Mouse (Mus musculus): ENCODE results near the gene Eif4b. TPM values are rescaled to one million over a fixed set of nuclear protein-coding genes. Genes with fewer than 3 reads are reported as not detected.
"Not testable (repeated sequence)": the region's sequence is repeated elsewhere in the genome, so short reads cannot be mapped to it uniquely, and the experiment has no call there.

The Eif4b gene
- polyA plus RNA-seq, 3 experiments from 2014 or later: 90.5 to 131 (median 129) TPM

DNA sequence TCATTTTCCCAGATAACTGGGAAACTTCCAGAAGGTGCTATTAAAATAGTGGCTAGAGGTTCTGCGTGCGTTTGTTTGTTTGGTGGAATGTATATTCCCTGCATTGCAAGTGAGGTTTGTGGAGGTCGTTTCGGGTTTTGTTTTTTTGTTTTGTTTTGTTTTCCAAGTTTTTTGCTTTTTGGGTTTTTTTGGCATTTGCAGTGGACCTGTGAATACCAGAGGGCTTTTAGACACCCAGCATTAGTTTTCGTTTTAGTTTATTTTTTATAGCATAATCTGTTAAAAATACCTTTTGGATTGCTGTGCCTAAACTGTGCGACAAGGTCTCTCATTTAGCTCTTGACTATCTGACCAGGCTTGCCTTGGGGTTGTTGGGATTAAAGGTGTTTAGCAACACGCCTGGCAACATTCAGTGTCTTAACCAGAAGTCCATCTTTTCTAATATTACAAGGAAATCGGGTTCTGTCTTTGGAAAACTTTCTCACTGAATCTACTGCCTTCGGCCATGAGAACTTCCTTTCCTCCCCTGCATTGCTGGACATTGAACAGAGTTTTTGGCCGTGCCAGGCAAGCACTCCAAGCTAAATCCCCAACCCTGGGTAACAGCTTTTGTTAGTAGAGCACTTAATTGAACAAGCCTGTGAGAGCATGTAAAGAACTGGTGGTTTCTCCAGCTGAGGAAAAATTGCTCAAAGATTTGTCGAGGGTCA is 1.5 kb downstream of the Eif4b start:
- no peak for ATAC-seq

- no peak for ATAC-seq
Measured at GRCm38 (mm10) chr15:102077111-102077677, 3.6 kb downstream of the Eif4b start.

- ATAC-seq: no peak
Measured at GRCm38 (mm10) chr15:102079221-102079620, 5.6 kb downstream of the Eif4b start.

- not testable (repeated sequence) for ATAC-seq
Measured at GRCm38 (mm10) chr15:102079924-102080323, 6.4 kb downstream of the Eif4b start.

DNA sequence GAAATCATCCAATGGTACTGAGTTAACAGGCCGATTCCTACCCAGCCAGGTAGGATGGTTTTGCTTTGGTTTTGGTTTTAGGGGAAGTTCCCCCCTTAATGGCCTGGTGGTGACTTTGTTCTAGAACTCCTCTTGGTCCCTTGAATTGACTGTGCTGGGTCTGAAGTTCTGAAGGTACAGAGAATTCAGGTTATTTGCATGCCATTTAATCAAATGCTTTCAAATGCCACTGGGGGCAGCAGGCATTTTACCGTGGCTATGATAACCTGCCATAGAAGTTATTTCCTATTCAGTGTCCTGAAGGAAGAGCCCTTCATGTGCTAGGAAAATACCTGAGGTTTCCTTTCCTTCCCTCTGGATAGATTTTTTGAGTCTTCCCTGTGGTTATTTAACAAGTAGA is 6.9 kb downstream of the Eif4b start:
- no peak for ATAC-seq

GRCm38 (mm10) chr15:102082148-102082547 is 8.6 kb downstream of the Eif4b start:
- no peak for ATAC-seq

DNA sequence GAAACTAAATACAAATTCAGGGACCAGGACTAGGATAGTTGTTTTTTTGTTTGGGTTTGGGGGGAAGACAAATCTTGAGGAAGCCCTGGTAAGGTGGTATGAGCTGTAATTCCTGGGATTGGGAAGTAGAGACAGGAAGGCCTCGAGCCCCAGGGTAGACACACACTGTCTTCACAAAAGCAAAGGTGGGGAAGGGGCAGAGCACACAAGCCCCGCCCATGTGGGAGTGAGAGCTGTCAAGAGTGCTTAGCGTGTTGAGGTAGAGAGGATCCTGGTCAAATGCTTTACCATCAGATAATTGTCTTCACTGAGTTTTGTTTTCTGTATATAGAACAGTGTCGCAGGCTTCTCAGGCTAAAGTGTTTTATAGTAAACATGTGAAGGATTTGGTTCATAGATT is 9.5 kb downstream of the Eif4b start:
- no peak for ATAC-seq

DNA sequence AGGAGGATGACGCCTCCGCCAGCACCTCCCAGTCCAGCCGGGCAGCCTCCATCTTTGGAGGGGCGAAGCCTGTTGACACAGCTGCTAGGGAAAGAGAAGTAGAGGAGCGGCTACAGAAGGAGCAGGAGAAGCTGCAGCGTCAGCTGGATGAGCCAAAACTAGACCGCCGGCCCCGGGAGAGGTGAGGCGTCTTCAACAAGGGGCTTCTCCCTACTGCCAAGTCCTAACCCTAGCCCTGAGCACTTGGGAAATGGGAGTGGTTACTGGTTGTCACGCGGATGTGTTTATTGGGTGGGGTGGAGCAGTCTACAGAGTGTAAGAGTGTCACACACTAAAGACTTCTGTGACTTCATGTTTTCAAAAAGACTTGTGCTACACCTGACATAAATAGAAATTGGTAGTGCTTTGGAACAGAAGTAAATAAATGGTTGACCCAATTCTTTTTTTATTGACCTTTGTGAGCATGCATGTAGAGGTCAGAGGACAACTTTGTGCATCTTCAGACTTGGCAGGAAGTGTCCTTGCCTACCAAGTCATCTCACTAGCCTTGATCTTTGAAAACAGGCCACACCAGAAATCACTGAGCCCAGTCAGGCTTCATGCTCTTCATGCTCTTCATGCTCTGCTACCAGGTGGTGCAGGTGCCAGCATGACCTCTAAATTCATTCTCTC is 16.5 kb downstream of the Eif4b start:
- ATAC-seq: no peak

GRCm38 (mm10) chr15:102091063-102091679 is 17.6 kb downstream of the Eif4b start:
- no peak for ATAC-seq

GRCm38 (mm10) chr15:102091688-102092087 is 18.1 kb downstream of the Eif4b start:
- no peak for ATAC-seq

DNA sequence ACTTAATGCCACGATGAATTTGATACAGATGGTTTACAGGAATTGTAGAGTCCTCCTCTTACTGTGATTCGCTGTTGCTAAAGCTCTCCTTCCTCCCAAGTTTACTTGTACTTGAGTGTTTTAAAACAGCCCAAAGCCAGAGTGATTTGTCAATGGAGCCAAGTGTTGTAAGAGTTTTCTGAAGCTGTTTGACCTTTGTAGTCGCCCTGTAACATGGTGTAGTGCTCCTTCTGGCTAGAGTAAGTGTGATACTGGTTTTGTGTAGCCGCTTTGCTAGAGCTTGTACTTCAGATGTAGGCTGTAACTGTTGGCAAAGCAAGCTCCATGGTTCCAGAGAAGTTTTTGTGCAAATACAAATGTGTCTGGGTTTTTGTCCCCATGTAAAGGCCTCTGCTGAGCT is 18.6 kb downstream of the Eif4b start:
- ATAC-seq: no peak

DNA sequence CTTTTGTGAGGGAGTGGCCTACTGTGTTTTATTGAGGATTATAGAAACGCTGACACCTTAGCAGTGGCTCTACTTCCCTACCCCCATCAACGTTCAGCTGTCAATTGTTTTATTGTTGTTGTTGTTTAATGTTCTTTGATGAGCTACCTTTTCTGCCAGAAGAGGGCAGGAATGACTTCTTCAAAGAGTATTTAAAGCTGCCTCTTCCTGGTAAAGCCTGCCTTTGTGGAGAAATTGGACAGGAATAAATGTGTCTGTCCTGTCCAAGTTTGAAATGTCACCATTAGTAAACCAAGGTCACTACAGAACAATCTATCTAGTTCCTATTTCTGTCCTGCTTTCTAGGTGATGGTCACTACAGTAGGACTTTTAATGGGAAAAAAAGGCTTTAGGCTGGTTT is 20.6 kb downstream of the Eif4b start:
- ATAC-seq: no peak

DNA sequence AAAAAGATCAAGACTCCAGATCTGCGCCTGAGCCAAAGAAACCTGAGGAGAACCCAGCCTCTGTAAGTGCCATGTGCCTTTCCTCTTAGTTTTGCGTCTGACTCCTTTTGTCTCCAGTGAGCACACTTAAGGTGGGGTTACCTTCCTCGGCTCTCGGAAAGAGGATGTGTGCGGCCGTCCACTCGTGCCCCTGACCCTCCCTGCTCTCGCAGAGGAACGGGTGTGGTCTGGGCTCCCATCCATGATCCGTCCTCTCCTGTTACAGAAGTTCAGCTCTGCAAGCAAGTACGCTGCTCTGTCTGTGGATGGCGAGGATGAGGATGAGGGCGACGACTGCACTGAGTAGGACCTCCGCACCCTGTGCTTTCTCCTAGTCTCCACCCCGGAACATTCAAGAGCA is 21.4 kb downstream of the Eif4b start:
- no peak for ATAC-seq

GRCm38 (mm10) chr15:102097147-102097915 is 23.8 kb downstream of the Eif4b start:
- ATAC-seq: no peak

- ATAC-seq: no peak
Measured at GRCm38 (mm10) chr15:102097991-102098555, 24.5 kb downstream of the Eif4b start.

- ATAC-seq: no peak
Measured at GRCm38 (mm10) chr15:102099260-102099659, 25.7 kb downstream of the Eif4b start.

GRCm38 (mm10) chr15:102099771-102100160 is 26.2 kb downstream of the Eif4b start:
- ATAC-seq: peak; percentile 16

DNA sequence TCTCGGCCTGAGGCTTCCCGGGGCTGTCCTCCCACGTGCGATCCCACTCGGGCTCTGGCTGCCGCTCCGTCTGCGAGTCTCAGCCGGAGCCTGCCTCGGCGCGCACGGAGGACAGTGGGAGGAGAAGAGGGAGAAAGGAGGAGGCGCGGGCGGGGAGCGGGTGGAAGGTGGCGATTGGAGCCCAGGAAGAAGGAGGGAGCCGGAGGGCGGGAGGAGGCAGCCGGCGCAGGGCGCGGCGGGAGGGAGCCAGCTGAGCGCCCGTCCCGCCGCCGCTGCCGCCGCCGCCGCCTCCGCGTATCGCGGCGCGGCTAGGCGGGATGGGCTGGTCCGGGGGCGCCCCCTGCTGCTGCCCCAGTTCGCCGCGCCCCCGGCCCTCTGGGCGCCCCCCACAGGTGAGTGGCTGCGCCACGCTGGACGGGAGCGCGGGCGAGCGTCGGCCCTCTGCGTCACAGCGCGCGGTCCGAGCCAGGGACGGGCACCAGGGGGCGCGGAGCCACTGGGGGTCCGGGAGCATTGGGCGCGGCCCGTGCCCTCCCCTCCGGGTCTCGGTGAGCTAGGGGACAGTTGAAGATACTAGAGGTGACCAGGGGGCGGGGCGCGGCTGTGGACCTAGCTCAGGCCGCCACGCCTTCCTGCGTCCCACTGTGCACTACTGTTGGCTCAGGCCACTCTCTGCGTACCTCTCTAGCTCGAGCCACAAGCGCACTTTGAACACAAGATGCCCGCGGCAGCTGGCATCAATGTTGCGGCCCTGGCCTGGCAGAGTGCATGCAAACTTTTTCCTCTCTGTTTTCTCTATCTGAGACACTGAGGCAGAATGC is 26.8 kb downstream of the Eif4b start, which contains the start of gene Tns2:
Tns2 (plus strand) TSS at position 253 of the 821 bp plus-strand sequence.
- peak; percentile 68 for ATAC-seq

DNA sequence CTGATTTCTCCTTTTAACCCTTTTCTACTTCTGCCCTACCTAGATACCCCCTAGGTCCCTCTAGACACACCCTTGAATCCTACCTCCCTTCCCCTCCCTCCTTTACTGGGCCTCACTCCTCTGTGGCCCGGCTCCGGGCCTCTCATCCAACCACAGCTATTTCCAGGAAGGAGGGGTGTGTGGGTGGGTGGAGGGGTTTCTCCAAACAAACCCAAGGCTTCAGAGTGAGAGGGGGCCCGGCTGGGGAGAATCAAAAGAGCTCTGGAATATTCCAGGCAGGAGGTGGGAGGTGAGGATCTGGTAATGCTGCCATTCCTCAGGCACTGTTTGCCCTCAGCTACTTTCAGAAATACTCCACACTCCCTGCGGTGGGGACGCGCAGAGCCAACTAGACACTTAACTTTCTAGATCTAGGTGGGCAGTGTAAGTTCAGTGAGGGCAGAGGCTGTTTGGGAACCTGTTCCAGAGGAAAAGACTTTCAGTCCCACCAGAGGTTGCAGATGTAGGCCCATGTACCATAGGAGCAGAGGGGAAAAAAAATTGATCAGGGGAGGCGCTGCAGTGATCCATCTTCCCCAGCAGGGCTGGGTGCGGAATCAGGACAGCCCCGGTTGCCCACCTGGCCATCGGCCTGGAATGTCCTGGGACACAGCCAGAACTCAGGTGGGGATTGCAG is 27.6 kb downstream of the Eif4b start:
- ATAC-seq: no peak

- ATAC-seq: no peak
Measured at GRCm38 (mm10) chr15:102101672-102102541, 28.3 kb downstream of the Eif4b start.
